Mouse (Mus musculus) natural killer cell, adult 2 months (primary cell): ENCODE data around the gene Olfr1206.

Experiments
- DNase-seq, 2 experiments: peaks; one replicate each; pipeline ENCODE4 v3.0.0; 2022; ENCODE audit warnings: low spot score in 2 of 2

Olfr1206 gene

GRCm38 (mm10) chr2:88862931-88863330 is at the start of gene Olfr1206:
Olfr1206 (plus strand) TSS chr2:88863231.
- DNase-seq: no peak

- no peak for DNase-seq
Measured at GRCm38 (mm10) chr2:88814196-88814595, 48.8 kb upstream of the Olfr1206 start, which contains the start of gene Olfr1202. Olfr1202 (plus strand) TSS chr2:88814496.

- no peak for DNase-seq
Measured at GRCm38 (mm10) chr2:88829437-88829836, 33.6 kb upstream of the Olfr1206 start, which contains the start of gene Olfr1205. Olfr1205 (plus strand) TSS chr2:88829737.

GRCm38 (mm10) chr2:88838477-88838876 is 24.6 kb upstream of the Olfr1206 start:
- DNase-seq: no peak

GRCm38 (mm10) chr2:88848992-88849391 is 14.0 kb upstream of the Olfr1206 start, which contains the start of gene Olfr1204:
Olfr1204 (plus strand) TSS chr2:88849292.
- DNase-seq: no peak

- no peak for DNase-seq
Measured at GRCm38 (mm10) chr2:88902211-88902610, 39.2 kb downstream of the Olfr1206 start, which contains the start of gene Olfr1208. Olfr1208 (minus strand) TSS chr2:88902311.

- DNase-seq: no peak
Measured at GRCm38 (mm10) chr2:88915057-88915456, 52.0 kb downstream of the Olfr1206 start, which contains the start of gene Olfr1209. Olfr1209 (minus strand) TSS chr2:88915157.
